Mouse (Mus musculus) gastrocnemius, postnatal 25 days (tissue): Measurements from ENCODE around the gene Kcnh1. TPM values are rescaled to one million over a fixed set of nuclear protein-coding genes. Genes with fewer than 3 reads are reported as not detected.

Experiments used
- DNase-seq: peaks from one replicate; pipeline ENCODE4 v3.0.0; 2022
- total RNA-seq, 2 experiments: library from RNA; stranded (reverse); gene quantifications; 1 replicate in 1 of 2; 2 replicates in 1 of 2; pipeline ENCODE4 v1.2.3; 2021

Gene Kcnh1
- total RNA-seq, 2 experiments from 2014 or later: 0.03 TPM; not detected in 1

DNA sequence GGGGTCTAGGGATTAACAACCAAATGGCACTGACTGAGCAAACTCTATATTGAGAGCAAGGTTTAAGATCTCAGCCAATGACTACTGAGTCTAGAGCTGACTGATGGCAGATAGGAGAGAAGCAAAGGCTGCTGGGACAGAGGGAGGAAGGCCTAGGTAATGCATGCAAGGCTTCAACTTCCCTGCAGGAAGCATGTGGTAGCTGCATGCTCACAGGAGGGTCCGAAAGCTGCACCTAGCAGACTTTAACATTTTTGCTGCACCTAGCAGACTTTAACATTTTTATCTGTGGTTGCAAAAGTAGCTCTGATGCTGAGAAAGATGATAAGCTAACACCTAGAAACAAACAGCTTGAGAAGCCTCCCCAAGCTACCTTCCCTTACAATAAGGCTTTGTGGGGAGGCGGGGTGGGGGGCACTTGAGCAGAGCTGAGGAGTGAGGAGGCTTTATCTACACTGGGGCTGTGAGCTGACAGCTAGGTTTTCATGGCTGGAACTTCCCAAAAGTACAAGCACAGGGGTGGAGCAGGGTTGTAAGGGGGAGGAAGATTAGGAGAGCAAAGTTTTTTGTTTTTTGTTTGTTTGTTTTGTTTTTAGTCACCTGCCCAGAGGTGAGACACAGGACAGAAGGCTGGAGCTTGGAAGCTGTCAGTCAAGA, 341.0 kb downstream of the Kcnh1 start:
- no peak for DNase-seq

DNA sequence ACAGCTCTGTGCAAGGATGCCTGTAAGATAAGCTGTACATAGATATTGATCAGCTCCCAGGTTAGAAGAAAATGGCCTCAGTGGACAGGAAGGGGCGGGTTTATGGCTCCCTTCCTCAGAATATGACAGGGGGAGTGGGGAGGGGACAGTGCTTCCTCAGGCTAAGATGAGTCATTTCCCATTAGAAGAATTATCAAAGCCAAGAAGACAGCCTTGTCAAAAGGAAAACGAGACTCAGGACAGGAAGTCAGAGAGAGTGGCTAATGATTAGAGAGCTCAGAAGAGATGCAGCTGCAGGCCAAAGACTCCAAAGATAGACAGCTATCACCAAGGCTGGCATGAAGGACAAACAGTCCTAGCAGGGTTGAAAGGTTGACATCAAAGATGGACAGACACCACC, 341.6 kb downstream of the Kcnh1 start:
- no peak for DNase-seq

DNA sequence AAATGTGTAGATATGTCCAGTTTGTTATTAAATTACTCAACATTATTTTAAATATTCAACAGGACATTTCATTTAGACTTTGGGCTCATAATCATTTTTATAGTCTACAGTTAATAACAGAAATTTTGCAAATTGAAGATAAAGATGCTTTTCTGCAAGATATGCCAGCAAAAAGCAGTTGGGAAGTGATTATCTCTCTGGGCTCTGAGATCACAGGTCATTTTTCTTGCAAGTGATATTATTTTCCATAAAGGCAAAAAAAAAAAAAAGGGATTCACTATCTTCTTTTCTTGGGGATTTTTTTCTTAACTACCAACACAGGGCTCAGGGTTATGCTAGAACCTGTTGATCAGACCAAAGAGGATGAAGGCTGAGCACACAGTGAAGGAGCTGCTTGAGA, 342.4 kb downstream of the Kcnh1 start:
- no peak for DNase-seq

DNA sequence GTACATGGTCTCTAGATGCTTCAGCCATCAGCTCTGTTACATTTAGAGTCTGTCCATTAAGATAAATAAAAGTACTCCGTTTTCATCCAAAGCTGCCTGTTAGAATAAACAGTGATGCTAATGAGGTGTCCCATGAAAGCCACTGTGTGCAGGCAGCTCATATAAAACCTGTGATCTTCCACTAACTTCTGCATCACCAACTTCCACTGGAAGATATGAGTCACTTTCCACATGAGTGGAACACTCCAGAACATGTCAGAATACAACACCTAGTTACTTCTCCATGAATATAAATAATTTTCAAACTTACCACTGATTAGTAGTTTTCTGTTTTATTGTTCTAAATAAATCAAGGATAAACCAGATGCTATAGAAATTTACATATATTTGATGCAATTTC, 345.9 kb downstream of the Kcnh1 start:
- DNase-seq: no peak

DNA sequence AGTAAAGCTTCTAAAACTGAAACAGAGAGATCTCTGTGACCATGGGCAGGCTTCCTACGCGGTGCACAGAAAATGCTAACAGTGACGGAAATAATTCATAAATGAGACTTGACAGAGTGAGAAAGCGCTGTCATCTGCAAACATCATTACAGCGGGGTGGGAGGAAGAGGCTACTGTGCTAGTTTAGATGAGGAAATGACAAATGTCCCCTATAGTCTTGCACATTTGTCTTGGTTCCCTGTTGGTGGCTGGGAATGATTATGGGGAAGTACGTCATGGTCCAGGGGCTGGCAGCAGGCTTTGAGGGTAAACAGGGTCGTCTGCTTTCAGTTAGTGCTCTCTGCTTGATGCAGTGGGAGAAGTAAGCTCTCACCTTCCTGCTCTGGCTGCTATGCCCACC, 346.6 kb downstream of the Kcnh1 start:
- no peak for DNase-seq

DNA sequence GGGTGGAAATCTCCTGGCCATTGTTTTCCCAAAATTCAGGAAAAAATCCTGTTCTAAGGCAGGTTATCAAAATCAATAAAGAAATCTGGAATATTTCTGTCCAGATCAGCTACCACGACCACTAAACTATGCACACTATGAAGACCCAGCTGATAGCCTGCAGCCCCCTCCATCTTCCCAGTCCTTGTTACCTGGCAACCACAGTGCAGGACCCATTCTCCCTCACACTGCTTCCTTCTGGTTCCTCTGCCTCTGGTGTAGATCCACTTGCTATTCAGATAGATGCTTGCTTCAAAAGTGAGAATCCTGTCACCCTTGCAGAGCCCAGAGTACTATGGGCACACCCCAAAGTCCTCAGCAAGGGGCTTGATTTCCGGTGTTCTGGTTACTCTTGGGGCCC, 351.5 kb downstream of the Kcnh1 start:
- no peak for DNase-seq

DNA sequence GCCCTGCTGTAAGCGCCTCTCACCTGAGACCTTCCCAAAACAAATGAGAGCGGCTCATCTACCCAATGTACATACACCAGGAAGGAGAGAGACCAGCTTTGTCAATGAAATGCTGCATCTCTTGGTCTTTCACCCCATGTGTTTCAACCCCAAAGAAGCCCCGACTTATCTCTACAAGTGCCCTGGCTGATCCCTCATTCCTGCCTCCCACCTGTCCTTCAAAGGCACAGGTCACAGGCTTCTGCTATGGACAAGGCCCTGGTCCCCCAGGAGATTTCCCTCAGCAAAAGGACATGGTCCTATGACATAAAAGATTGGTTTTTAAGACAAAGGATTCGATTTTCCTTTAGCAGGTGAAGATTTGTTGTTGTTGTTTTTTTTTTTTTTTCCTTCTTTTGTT, 353.1 kb downstream of the Kcnh1 start:
- no peak for DNase-seq

DNA sequence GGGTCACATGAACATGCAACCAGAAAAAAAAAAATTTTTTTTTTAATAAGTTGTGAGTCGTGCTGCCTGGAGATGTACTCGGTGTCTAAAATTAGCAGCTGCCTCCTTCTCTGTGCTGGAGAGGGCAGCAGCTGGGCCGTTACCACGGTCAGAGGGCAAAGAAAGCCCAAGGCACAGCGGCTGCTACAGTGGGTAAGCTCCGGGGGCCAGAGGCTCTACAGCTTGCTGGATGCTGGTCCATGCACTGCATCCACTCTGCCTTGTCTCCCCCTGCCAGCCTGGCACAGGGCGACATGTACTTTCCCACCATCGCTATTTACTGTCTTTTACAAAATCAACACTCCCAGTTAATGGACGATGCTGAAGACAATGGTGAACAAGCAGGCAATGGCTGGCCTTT, 353.5 kb downstream of the Kcnh1 start:
- DNase-seq: no peak

DNA sequence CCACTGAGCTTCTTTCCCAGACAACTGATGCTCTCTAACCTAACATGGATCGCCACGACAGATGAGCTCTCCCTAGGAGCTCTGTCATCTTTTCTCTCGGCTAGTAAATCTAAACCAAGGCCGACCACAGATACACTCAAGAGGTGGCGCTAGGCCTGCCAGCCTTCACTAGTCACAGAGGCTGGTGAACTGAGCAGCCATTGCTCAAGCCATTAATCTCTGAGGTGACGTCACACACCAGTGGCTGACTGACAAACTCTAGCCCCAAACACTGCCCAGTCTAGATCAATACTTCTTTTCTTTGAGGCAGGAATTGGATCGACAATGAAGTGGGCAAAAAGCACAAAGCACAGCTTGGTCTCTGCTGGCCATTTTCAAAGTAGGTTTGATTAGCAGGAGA, 354.3 kb downstream of the Kcnh1 start:
- no peak for DNase-seq

DNA sequence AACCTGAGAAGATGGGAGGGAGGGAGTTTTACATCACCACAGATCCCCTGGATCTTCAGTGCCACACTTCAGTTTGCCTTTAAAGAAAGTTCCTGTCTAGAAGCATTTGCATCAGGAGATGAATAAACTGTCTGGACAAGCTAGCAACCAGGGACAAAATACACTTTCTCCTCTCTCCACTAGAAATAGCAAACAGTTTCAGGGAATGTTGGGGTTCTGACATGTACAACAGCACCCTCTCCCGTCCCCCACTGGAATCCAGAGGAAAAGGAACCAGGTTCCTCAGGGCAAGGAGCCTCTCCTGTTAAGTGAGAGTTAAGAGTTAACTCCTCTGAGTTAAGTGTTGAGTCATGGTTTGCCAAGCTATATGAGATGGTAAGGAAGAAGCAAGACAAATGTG, 356.3 kb downstream of the Kcnh1 start:
- DNase-seq: no peak

DNA sequence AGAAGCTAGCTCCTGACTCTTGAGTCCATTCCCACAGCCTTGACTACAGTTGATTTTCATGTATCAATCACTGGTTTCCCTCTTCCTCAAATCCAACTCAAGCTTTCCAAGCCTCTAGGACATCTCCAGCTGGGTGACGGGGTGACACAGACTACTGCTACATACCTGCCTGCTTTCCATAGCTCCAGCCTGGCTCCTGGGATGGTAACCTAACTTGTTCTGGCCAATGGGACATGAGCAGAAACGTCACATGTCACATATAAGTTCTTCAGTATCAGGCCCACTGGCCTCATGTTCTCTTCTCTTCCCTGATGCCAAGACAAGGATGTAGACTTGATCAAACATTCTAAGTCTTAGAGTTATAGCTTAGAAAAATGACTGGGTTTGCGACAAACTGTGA, 360.0 kb downstream of the Kcnh1 start:
- no peak for DNase-seq

DNA sequence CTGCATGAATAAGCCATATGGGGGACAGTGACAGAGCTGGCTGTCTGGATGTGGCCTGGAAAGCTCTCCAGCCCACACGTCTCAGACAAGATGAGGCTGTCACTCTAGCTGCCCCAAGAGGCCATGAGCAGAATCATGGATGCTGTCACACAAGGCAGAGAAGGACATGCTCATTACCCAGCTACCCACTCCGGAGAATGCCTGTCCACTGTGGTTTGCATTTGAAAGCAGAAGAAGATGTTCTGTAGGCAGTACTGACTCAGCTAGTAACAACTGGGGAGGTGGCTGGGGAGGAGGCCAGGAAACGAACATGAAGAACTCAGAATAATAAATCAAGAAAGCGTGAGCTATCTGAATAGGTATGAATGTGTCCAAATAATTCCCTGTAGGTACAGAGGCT, 364.9 kb downstream of the Kcnh1 start:
- DNase-seq: no peak

DNA sequence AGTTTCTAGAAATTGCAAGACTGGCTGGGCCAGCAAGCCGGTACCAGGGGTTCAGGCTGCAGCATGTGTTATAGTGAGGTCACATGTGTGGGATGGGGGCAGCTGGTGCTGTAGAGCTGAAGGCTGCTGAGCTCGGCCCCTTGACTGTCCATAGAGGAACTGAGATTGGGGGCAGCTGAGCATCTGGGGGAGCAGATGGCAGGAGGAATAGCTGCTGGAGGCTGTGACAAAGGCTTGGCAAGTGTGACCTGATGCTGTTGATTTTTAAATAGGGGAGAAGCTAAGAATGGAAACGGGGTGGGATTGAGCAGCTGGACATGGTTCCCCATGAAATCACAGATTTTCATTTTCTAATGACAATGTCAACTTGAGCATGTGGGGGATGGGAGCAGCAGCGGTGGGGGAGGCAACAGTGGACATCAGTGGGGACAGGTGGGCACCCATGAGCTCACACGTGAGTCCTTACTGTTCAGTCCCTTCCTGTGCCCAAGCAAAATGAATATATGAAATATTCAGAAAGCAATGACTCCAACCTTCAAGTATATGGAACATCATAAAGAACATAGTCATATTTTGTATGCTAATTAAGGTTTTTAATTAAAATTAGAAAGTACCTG, 367.5 kb downstream of the Kcnh1 start:
- DNase-seq: no peak

DNA sequence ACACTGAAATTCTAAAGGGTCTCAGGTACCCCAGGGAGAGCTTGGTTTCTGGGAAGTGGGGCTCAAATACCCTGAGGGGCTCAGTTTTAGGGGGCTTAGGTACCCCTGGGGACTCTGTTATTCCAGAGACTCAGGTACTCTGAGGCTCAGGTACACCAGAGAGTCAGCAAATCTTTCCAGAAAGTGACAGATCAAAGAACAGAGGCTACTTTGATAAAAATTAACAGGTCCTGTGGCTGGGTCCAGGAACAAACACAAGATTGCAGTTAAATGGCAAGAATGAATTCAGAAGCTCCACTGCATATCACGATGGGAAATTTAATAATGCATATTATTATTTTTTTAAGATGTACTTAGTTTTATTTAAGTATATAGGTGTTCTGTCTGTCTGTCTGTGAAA, 368.8 kb downstream of the Kcnh1 start:
- DNase-seq: no peak

Other genes starting within 250 kb of the Kcnh1 start
- under 1 TPM in 1 of 2 experiments, not detected in 1; 0.15 TPM for gene Rd3, start 213.4 kb upstream of the Kcnh1 start, total RNA-seq
- 1 to 10 TPM; 2.3 to 3.1 TPM for gene Traf5, start 98.2 kb upstream of the Kcnh1 start, total RNA-seq
- 10 to 100 TPM; 22.8 to 23.1 TPM for gene Rcor3, start 52.7 kb upstream of the Kcnh1 start, total RNA-seq